Mouse (Mus musculus) ES-CJ7 (cell line): ENCODE results near the gene Folr2.
A peak's percentile ranks its signal among the peaks of the same experiment; 100 is the strongest.

ENCODE experiments used
- DNase-seq: peaks from one replicate; pipeline ENCODE4 v3.0.0; 2011; ENCODE audit warnings: low read depth, low spot score

Gene Folr2

GRCm38 (mm10) chr7:101866491-101867265 lies 9.7 kb upstream of the Folr2 start:
- peak; percentile 82 for DNase-seq

- DNase-seq, result no peak
These were observed 6.4 kb upstream of the Folr2 start, which contains the start of gene Anapc15 for GRCm38 (mm10) chr7:101863415-101863814. Anapc15 (plus strand) TSS chr7:101863715.

- peak; percentile 47 for DNase-seq
These were observed 5.3 kb upstream of the Folr2 start for GRCm38 (mm10) chr7:101862291-101862690.

- DNase-seq, result no peak
These were observed 4.0 kb upstream of the Folr2 start for GRCm38 (mm10) chr7:101860978-101861377.

GRCm38 (mm10) chr7:101858362-101858761 lies 1.4 kb upstream of the Folr2 start:
- DNase-seq, result no peak

- no peak for DNase-seq
These were observed 3.2 kb downstream of the Folr2 start for GRCm38 (mm10) chr7:101853816-101854215.

GRCm38 (mm10) chr7:101852846-101853245 lies 4.1 kb downstream of the Folr2 start:
- DNase-seq, result no peak

GRCm38 (mm10) chr7:101851689-101852088 lies 5.3 kb downstream of the Folr2 start:
- DNase-seq, result no peak

- peak; percentile 39 for DNase-seq
These were observed 9.1 kb downstream of the Folr2 start for GRCm38 (mm10) chr7:101847934-101848333.

GRCm38 (mm10) chr7:101844186-101844585 lies 12.8 kb downstream of the Folr2 start:
- no peak for DNase-seq

- peak; percentile 97 for DNase-seq
These were observed 19.2 kb downstream of the Folr2 start, which contains the start of gene Inppl1 for GRCm38 (mm10) chr7:101837606-101838471. Inppl1 (minus strand) TSS chr7:101838229.

GRCm38 (mm10) chr7:101837154-101837605 lies 19.8 kb downstream of the Folr2 start:
- peak; percentile 27 for DNase-seq

- DNase-seq, result peak; percentile 51
These were observed 20.5 kb downstream of the Folr2 start for GRCm38 (mm10) chr7:101836271-101837153.

- no peak for DNase-seq
These were observed 21.4 kb downstream of the Folr2 start for GRCm38 (mm10) chr7:101835457-101836109.

GRCm38 (mm10) chr7:101834903-101835302 lies 22.1 kb downstream of the Folr2 start:
- no peak for DNase-seq

GRCm38 (mm10) chr7:101833916-101834584 lies 22.9 kb downstream of the Folr2 start:
- no peak for DNase-seq

GRCm38 (mm10) chr7:101833352-101833751 lies 23.6 kb downstream of the Folr2 start:
- peak; percentile 67 for DNase-seq

- DNase-seq, result no peak
These were observed 24.6 kb downstream of the Folr2 start for GRCm38 (mm10) chr7:101832372-101832771.

GRCm38 (mm10) chr7:101831437-101831836 lies 25.6 kb downstream of the Folr2 start:
- DNase-seq, result no peak

GRCm38 (mm10) chr7:101830373-101830772 lies 26.6 kb downstream of the Folr2 start:
- DNase-seq, result no peak
